Mouse (Mus musculus): ENCODE results near the gene Ano7. TPM values are rescaled to one million over a fixed set of nuclear protein-coding genes. Genes with fewer than 3 reads are reported as not detected.
"Not testable (repeated sequence)": the region's sequence is repeated elsewhere in the genome, so short reads cannot be mapped to it uniquely, and the experiment has no call there.

Gene Ano7
- total and polyA plus RNA-seq, 3 experiments = 0.11 TPM; not detected in 2

DNA sequence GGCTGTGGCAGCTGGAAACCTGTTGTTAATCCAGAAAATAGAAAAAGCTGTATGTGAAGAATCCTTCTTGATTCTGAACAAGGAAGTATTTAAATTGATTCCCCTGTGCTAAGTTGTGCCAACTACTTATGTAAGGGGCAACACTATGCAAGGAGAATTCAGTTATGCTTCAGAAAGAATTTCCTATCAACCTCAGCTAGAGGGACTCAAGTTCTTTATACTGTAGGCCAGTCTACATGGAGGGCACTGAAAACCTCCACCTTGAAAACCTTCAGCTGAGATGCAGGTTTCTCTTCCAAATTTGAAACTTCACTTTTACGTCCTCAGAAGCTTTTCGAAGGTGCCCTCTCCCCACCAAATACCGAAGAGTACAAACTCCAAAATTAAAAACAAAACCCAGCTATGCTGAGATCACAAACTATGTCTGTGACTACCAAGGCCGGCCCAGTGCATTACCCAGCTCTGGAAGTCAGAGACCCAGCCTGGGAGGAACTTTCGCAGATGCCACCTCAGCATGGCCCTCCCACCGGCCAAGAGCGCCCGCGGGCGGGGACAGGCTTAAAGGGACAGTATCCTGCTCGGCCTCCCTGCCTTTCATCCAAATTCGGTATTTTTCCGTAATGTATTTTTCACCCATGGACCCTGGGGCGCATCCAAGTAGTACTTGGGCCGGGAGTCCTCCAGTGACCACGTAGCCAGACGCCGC, 70.8 kb downstream of the Ano7 start:
- peak; percentile 83 for ATAC-seq (ENCODE audit: extremely low read depth, insufficient number of reproducible peaks, low FRiP score, poor library complexity, severe bottlenecking)
- Histone ChIP-seq H3K4me1 (ENCODE audit: insufficient read depth, low read depth, low read length) (peaks cover 44% of the 10 kb centered on the region), H3K9me3 (replicated peaks) (no peaks in the 10 kb centered on the region), H3K36me3 (replicated peaks) (peaks cover 62% of the 10 kb centered on the region), H3K27me3 (ENCODE audit: insufficient read depth, low read length) (no peaks in the 10 kb centered on the region), H3K4me3 (ENCODE audit: low read depth, low read length) (peak overlapping the region; percentile 83)
- TF ChIP-seq GATA1 (IDR thresholded peaks at IDR 0.05; ENCODE audit: borderline replicate concordance, low read length) (no peak), CTCF (IDR thresholded peaks at IDR 0.05; ENCODE audit: low read depth, low read length) (no peak), TAL1 (conservative IDR thresholded peaks at IDR 0.05; ENCODE audit: low read depth, low read length) (no peak), POLR2AphosphoS5 (IDR thresholded peaks at IDR 0.05; ENCODE audit: insufficient replicate concordance, low read depth, low read length) (no peak), GATA2 (IDR thresholded peaks at IDR 0.05; ENCODE audit: borderline replicate concordance, low read depth, low read length) (no peak)
- peak; percentile 89 for DNase-seq (ENCODE audit: low spot score)

DNA sequence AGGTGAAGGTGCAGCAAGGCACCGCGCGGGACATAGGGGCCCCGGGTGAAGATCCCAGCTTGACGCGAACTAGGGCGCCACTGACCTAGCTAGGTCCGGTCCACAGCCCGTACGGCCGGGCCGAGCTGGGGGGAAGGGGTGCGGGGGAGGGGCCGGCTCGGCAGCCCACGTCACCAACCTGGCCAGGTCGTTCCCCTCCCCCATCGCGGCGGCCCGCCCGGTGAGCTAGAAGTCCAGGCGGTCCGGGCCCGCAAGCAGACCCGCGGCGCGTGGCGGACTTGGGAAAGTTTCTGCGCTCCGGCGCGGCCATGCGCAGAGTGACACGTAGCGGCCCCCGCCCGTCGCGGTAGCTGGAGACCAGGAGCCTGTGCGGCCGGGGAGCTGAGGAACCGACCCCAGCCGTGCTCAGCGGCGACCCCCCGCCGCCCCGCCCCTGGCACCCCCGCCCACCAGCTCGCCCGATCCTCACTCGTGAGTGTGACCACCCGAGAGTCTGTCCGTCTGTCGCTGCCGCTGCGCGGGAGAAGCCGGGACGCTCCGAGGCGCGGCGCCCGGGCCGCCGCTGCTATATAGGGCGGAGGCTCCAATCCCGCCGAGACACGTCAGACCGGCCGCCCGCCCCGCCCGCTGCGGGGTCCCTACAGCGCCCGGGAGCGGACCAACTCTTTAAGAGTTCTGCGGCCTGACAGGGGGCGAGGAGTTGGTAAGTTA, 71.5 kb downstream of the Ano7 start:
- peaks cover 57% of the 10 kb centered on the region for H3K36me3 ChIP-seq (replicated peaks)
- ATAC-seq (ENCODE audit: extremely low read depth, insufficient number of reproducible peaks, low FRiP score, poor library complexity, severe bottlenecking) = peak; percentile 51
- peak overlapping the region; percentile 83 for H3K4me3 ChIP-seq (ENCODE audit: low read depth, low read length)
- H3K9me3 ChIP-seq (replicated peaks) = no peaks in the 10 kb centered on the region
- DNase-seq (ENCODE audit: low spot score) = peak; percentile 93
- no peaks in the 10 kb centered on the region for H3K27me3 ChIP-seq (ENCODE audit: insufficient read depth, low read length)
- H3K4me1 ChIP-seq (ENCODE audit: insufficient read depth, low read depth, low read length) = peaks cover 44% of the 10 kb centered on the region
- TF ChIP-seq GATA2 (IDR thresholded peaks at IDR 0.05; ENCODE audit: borderline replicate concordance, low read depth, low read length) = no peak
- TF ChIP-seq TAL1 (conservative IDR thresholded peaks at IDR 0.05; ENCODE audit: low read depth, low read length) = no peak
- TF ChIP-seq CTCF (IDR thresholded peaks at IDR 0.05; ENCODE audit: low read depth, low read length) = no peak
- no peak for TF ChIP-seq GATA1 (IDR thresholded peaks at IDR 0.05; ENCODE audit: borderline replicate concordance, low read length)
- no peak for TF ChIP-seq POLR2AphosphoS5 (IDR thresholded peaks at IDR 0.05; ENCODE audit: insufficient replicate concordance, low read depth, low read length)

DNA sequence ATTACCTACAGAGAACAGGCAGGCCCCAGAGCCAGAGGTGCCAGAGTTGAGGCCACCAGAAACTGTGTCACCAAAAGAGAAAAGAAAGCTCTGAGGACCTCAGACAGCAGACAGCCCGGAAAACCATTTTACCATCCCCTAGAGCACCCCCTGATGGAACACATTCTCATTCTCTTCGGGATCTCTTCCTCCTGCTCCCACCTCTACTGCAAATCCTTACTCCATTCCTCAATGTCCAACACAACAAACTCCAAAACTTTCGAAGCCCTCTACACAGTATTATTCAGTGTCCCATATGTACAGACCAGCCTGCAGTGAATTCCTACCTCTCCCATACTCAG, 72.1 kb downstream of the Ano7 start:
- Histone ChIP-seq H3K4me1 (ENCODE audit: insufficient read depth, low read depth, low read length) (peaks cover 44% of the 10 kb centered on the region), H3K36me3 (replicated peaks) (peaks cover 55% of the 10 kb centered on the region), H3K9me3 (replicated peaks) (no peaks in the 10 kb centered on the region), H3K27me3 (ENCODE audit: insufficient read depth, low read length) (no peaks in the 10 kb centered on the region), H3K4me3 (ENCODE audit: low read depth, low read length) (peak overlapping the region; percentile 83)
- DNase-seq (ENCODE audit: low spot score) = no peak
- no peak for TF ChIP-seq CTCF (IDR thresholded peaks at IDR 0.05; ENCODE audit: low read depth, low read length)
- no peak for TF ChIP-seq POLR2AphosphoS5 (IDR thresholded peaks at IDR 0.05; ENCODE audit: insufficient replicate concordance, low read depth, low read length)
- 0 out of 2 replicates have a peak, but pooled peaks have one; percentile 6 for ATAC-seq (ENCODE audit: extremely low read depth, insufficient number of reproducible peaks, low FRiP score, poor library complexity, severe bottlenecking)

DNA sequence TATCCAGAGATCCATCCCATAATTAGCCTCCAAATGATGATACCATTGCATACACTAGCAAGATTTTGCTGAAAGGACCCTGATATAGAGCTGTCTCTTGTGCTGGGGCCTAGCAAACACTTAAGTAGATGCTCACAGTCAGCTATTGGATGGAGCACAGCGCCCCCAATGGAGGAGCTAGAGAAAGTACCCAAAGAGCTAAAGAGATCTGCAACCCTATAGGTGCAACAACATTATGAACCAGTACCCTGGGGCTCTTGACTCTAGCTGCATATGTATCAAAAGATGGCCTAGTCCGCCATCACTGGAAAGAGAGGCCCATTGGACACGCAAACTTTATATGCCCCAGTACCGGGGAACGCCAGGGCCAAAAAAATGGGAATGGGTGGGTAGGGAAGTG, 76.4 kb downstream of the Ano7 start:
- not testable (repeated sequence) for H3K27me3 ChIP-seq (ENCODE audit: insufficient read depth, low read length); ATAC-seq (ENCODE audit: extremely low read depth, insufficient number of reproducible peaks, low FRiP score, poor library complexity, severe bottlenecking); DNase-seq (ENCODE audit: low spot score); H3K9me3 ChIP-seq (replicated peaks); H3K4me3 ChIP-seq (ENCODE audit: low read depth, low read length)
- Histone ChIP-seq H3K36me3 (replicated peaks) (peaks cover 31% of the 10 kb centered on the region), H3K4me1 (ENCODE audit: insufficient read depth, low read depth, low read length) (peaks cover 18% of the 10 kb centered on the region)

DNA sequence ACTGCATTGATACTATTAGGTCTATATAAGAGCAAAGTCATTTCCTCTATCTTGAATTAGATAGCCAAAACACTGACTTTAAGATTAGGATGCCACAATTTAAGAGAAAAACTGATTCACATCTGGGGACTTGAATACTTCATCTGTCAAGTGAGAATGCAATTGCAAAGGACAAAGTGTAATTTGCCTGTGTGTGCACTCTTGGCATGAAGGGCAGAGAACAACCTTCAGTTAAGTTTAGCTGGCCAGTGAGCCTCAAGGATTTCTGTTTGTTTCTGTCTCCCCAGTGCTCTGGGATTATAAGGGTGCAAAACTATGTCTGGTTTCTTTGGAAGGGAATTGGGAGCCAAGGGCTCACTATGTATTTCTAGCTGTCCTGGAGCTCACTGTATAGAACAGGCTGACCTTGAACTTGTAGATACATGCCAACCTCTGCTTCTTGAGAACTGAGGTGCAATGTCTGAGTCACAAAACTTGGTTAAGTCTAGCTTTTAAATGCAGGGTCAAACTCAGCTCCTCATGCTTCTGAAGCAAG, 80.1 kb downstream of the Ano7 start:
- H3K9me3 ChIP-seq (replicated peaks) = no peaks in the 10 kb centered on the region
- no peaks in the 10 kb centered on the region for H3K27me3 ChIP-seq (ENCODE audit: insufficient read depth, low read length)
- ATAC-seq (ENCODE audit: extremely low read depth, insufficient number of reproducible peaks, low FRiP score, poor library complexity, severe bottlenecking) = no peak
- H3K4me1 ChIP-seq (ENCODE audit: insufficient read depth, low read depth, low read length) = no peaks in the 10 kb centered on the region; the same call in 1 of the 2 replicates
- no peak for TF ChIP-seq CTCF (IDR thresholded peaks at IDR 0.05; ENCODE audit: low read depth, low read length)
- TF ChIP-seq GATA1 (IDR thresholded peaks at IDR 0.05; ENCODE audit: borderline replicate concordance, low read length) = no peak
- no peak for TF ChIP-seq POLR2AphosphoS5 (IDR thresholded peaks at IDR 0.05; ENCODE audit: insufficient replicate concordance, low read depth, low read length)
- DNase-seq (ENCODE audit: low spot score) = no peak
- H3K4me3 ChIP-seq (ENCODE audit: low read depth, low read length) = no peak overlapping the region
- peaks cover 33% of the 10 kb centered on the region for H3K36me3 ChIP-seq (replicated peaks)

Other genes with a start within 250 kb of the Ano7 start
- gene Agxt, start 238.7 kb upstream of the Ano7 start, total RNA-seq (2014; fragmentation: Nextera tagmentation) = not detected in 2 replicates
- gene Agxt, start 238.7 kb upstream of the Ano7 start, total RNA-seq (2017) = not detected in 2 replicates
- gene Agxt, start 238.7 kb upstream of the Ano7 start, polyA plus RNA-seq (2012) = not detected in 2 replicates
- gene 2310007B03Rik, start 213.0 kb upstream of the Ano7 start, total RNA-seq (2014; fragmentation: Nextera tagmentation) = not detected in 2 replicates
- gene 2310007B03Rik, start 213.0 kb upstream of the Ano7 start, total RNA-seq (2017) = 0.05 TPM in 1 of 2 replicates, not detected in the other
- not detected in 2 replicates for gene 2310007B03Rik, start 213.0 kb upstream of the Ano7 start, polyA plus RNA-seq (2012)
- gene Crocc2, start 205.2 kb upstream of the Ano7 start, total RNA-seq (2014; fragmentation: Nextera tagmentation) = not detected in 2 replicates
- gene Crocc2, start 205.2 kb upstream of the Ano7 start, total RNA-seq (2017) = 0.06 and 0.11 TPM in 2 replicates
- not detected in 2 replicates for gene Crocc2, start 205.2 kb upstream of the Ano7 start, polyA plus RNA-seq (2012)
- not detected in 2 replicates for gene Sned1, start 138.1 kb upstream of the Ano7 start, total RNA-seq (2014; fragmentation: Nextera tagmentation)
- gene Sned1, start 138.1 kb upstream of the Ano7 start, total RNA-seq (2017) = 0.06 and 0.22 TPM in 2 replicates
- not detected in 2 replicates for gene Sned1, start 138.1 kb upstream of the Ano7 start, polyA plus RNA-seq (2012)
- gene Mterf4, start 68.0 kb upstream of the Ano7 start, total RNA-seq (2014; fragmentation: Nextera tagmentation) = 20.2 and 25.5 TPM in 2 replicates
- gene Mterf4, start 68.0 kb upstream of the Ano7 start, total RNA-seq (2017) = 58.2 and 60.5 TPM in 2 replicates
- 4.4 and 5.0 TPM in 2 replicates for gene Mterf4, start 68.0 kb upstream of the Ano7 start, polyA plus RNA-seq (2012)
- 69.0 and 101 TPM in 2 replicates for gene Ppp1r7, start 31.1 kb upstream of the Ano7 start, total RNA-seq (2014; fragmentation: Nextera tagmentation)
- gene Ppp1r7, start 31.1 kb upstream of the Ano7 start, total RNA-seq (2017) = 31.2 and 37.2 TPM in 2 replicates
- gene Ppp1r7, start 31.1 kb upstream of the Ano7 start, polyA plus RNA-seq (2012) = 28.4 and 42.3 TPM in 2 replicates
- 23.8 and 25.1 TPM in 2 replicates for gene Pask, start 30.4 kb upstream of the Ano7 start, total RNA-seq (2014; fragmentation: Nextera tagmentation)
- gene Pask, start 30.4 kb upstream of the Ano7 start, total RNA-seq (2017) = 24.6 and 29.6 TPM in 2 replicates
- gene Pask, start 30.4 kb upstream of the Ano7 start, polyA plus RNA-seq (2012) = 6.0 and 10.0 TPM in 2 replicates
- gene Hdlbp, start 104.9 kb downstream of the Ano7 start, total RNA-seq (2014; fragmentation: Nextera tagmentation) = 470 and 482 TPM in 2 replicates
- 116 and 144 TPM in 2 replicates for gene Hdlbp, start 104.9 kb downstream of the Ano7 start, total RNA-seq (2017)
- gene Hdlbp, start 104.9 kb downstream of the Ano7 start, polyA plus RNA-seq (2012) = 57.5 and 62.1 TPM in 2 replicates
- 25.9 and 28.1 TPM in 2 replicates for gene Farp2, start 138.1 kb downstream of the Ano7 start, total RNA-seq (2014; fragmentation: Nextera tagmentation)
- 4.9 and 5.4 TPM in 2 replicates for gene Farp2, start 138.1 kb downstream of the Ano7 start, total RNA-seq (2017)
- 1.2 and 1.6 TPM in 2 replicates for gene Farp2, start 138.1 kb downstream of the Ano7 start, polyA plus RNA-seq (2012)